Mouse (Mus musculus) midbrain, embryonic 14.5 days (tissue): ENCODE results near the gene Nectin1. TPM values are rescaled to one million over a fixed set of nuclear protein-coding genes. Genes with fewer than 3 reads are reported as not detected.

Source experiments
- ATAC-seq: fragments of 200-750 bp; cut with Nextera tagmentation; 2 replicates; pipeline ENCODE4 v1.8.0; 2017; ENCODE audit warnings: moderate number of reproducible peaks, moderate library complexity; ENCODE audit not compliant: low FRiP score, low TSS enrichment
- DNase-seq: peaks from one replicate; pipeline ENCODE4 v3.0.0-alpha.2; 2015
- H3K27ac ChIP-seq: fragments of 300-500 bp; sonication (generic); replicated peaks from 2 replicates; pipeline ENCODE4 v1.5.1; 2014; ENCODE audit warnings: mild to moderate bottlenecking, low read depth, low read length, moderate library complexity
- H3K27me3 ChIP-seq: fragments of 300-500 bp; sonication (generic); 2 replicates; pipeline ENCODE4 v1.6.1; 2014; ENCODE audit warnings: low read length, control low read depth, mixed read lengths; ENCODE audit not compliant: control insufficient read depth, insufficient read depth
- H3K36me3 ChIP-seq: fragments of 300-500 bp; sonication (generic); 2 replicates; pipeline ENCODE4 v1.6.1; 2014; ENCODE audit warnings: low read length, control low read depth; ENCODE audit not compliant: control insufficient read depth, insufficient read depth
- H3K4me1 ChIP-seq: fragments of 300-500 bp; sonication (generic); 2 replicates; pipeline ENCODE4 v1.6.1; 2014; ENCODE audit warnings: mild to moderate bottlenecking, antibody characterized with exemption, low read length, control low read depth; ENCODE audit not compliant: control insufficient read depth, insufficient read depth
- H3K4me2 ChIP-seq: fragments of 300-500 bp; sonication (generic); 2 replicates; pipeline ENCODE4 v1.6.1; 2014; ENCODE audit warnings: mild to moderate bottlenecking, low read length, moderate library complexity
- H3K4me3 ChIP-seq: fragments of 300-500 bp; sonication (generic); replicated peaks from 2 replicates; pipeline ENCODE4 v1.5.1; 2014; ENCODE audit warnings: low read depth, low read length
- H3K9ac ChIP-seq: fragments of 300-500 bp; sonication (generic); replicated peaks from 2 replicates; pipeline ENCODE4 v1.6.1; 2014; ENCODE audit warnings: mild to moderate bottlenecking, low read length, moderate library complexity
- H3K9me3 ChIP-seq: fragments of 300-500 bp; sonication (generic); 2 replicates; pipeline ENCODE4 v1.6.1; 2016; ENCODE audit warnings: low read length, control low read depth, mixed read lengths; ENCODE audit not compliant: control insufficient read depth
- WGBS: fragments of 180-500 bp; shearing (Covaris S2); extraction: QIAGEN DNeasy Blood & Tissue Kit; methylation state at CpG from one replicate; pipeline ENCODE4 v1.1.7; 2014; 5-methylcytosine and 5-hydroxymethylcytosine counted together
- polyA plus RNA-seq: library from polyadenylated mRNA; unstranded; fragments of >200 nt; fragmentation: Nextera tagmentation; extraction: Ambion mirVana; gene quantifications from 2 replicates; pipeline ENCODE4 v1.2.1, GENCODE M21; 2014

The Nectin1 gene
- polyA plus RNA-seq, 1 experiment from 2014 or later: 16.7 TPM

DNA sequence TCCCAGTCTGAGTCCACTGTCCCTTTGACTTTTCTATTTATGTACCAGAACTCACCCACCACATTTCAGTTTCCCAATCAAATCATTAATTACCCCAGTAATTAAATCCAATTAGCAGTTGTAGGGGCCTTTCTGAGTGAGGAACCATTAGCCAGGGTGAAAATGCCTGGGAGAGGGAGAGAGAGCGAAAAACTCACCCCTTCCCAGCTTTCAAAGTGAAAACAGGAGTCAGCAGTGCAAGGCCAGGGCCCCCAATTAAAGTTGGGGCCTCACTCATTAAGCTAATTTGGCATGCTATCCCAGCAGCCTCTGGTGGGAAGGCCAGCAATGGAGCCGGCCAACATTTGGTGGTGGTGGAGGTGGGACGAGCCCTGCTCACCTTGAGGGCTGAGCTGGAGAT lies 32.4 kb downstream of the Nectin1 start:
- no peaks in the 10 kb centered on the region for H3K36me3 ChIP-seq
- no peaks in the 10 kb centered on the region for H3K27me3 ChIP-seq
- H3K9me3 ChIP-seq: no peaks in the 10 kb centered on the region
- H3K4me1 ChIP-seq: 0 out of 2 replicates have a peak, but pooled peaks cover 3% of the 10 kb centered on the region
- 88% methylated on average over 3 of the region's 3 CpGs for WGBS
- H3K9ac ChIP-seq: no peak overlapping the region
- ATAC-seq (no peak), DNase-seq (no peak)
- H3K4me3 ChIP-seq: no peak overlapping the region
- H3K27ac ChIP-seq: no peak overlapping the region
- no peak overlapping the region for H3K4me2 ChIP-seq

DNA sequence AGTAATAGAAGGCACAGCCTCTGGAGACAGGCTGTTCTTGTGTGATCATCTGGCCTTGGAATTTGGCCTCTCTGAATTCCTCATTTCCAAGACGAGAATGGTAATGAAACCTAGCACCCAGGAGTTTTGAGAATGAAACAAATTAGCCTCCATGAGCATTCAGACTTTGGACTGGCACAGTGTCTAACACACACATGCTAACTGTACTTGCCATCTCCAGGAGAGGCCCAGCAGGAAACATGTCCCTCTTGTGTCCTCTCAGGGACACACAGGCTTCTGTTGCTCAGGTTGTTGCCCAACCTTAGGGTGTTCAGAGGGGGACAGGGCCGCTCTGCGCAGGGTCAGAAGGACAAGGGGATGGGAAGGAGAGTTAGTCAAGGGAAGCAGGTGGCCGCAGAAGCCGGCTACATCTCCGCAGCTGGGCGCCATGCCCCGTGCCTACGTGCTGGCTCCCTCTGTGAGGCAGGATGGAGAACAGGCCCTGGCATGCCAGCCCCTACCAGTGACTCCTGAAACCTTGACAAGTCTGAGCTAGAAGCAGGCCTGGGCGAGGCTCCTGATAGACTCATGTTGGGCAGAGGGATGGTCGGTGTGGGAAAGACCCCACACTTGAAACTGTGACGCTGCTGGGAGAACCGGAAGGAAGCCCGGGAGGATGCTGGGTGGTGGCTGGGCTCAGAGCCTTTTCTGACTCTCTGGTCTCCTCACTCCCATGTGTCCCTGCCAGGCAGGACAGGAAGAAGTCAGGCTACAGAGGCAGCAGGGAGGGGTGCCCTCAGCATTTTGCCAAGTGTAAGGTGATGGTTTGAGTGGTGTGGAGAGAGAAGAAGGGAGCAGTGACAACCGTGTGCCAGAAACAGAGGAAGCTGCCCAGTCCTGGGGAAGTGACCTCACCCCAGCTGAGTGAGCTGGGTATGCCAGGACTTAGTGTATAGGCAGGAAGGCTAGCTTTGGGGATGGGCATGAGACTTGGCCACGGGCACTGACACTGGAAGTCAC lies 33.9 kb downstream of the Nectin1 start:
- Histone ChIP-seq H3K36me3 (no peaks in the 10 kb centered on the region), H3K9ac (no peak overlapping the region), H3K27me3 (no peaks in the 10 kb centered on the region), H3K9me3 (no peaks in the 10 kb centered on the region), H3K4me2 (no peak overlapping the region), H3K4me3 (no peak overlapping the region), H3K27ac (no peak overlapping the region), H3K4me1 (0 out of 2 replicates have a peak, but pooled peaks cover 3% of the 10 kb centered on the region)
- WGBS: 85% methylated on average over 16 of the region's 16 CpGs
- DNase-seq (no peak), ATAC-seq (no peak)

DNA sequence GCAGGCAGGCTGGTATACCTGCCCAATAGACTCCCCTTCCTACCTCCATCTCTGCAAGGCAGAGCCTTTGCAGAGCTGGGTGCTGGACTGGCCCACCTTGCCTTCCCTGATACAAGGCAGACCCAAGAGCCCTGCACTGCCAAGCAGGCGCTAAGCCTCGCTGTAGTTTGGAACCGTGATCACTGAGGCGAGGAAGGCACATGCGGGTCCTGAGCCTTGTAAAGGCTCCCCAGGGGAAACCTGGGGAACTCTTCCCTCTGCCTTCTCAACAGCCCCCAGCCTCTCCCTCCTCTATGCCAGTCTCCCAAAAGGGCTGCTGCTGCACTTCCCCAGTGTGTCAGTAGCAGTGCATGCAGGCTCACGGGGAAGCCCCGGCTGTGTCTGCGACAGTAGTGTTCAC lies 37.1 kb downstream of the Nectin1 start:
- peaks cover 9% of the 10 kb centered on the region for H3K4me1 ChIP-seq
- WGBS: 28% methylated on average over 8 of the region's 8 CpGs

DNA sequence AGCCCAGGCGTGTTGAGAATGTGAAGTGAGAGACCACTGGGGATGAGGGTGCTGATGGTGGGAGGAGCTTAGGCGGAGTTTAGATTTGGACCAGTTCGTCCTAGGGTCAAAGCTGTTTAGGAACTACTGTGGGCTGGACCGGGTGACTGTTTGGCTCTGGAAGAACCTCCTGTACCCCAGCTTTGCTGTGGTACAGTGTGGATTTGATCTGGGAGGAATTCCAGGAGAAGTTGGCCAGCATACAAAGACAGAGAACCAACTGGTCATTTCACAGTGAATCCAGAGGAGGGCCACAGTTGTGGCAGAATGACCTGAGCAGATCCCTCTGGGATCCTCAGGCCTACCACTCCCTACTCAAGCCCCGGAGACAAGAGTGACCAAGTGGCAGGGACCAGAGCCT lies 38.6 kb downstream of the Nectin1 start:
- H3K9me3 ChIP-seq: no peaks in the 10 kb centered on the region
- no peak overlapping the region for H3K4me3 ChIP-seq
- no peaks in the 10 kb centered on the region for H3K36me3 ChIP-seq
- H3K9ac ChIP-seq: no peak overlapping the region
- H3K27ac ChIP-seq: no peak overlapping the region
- WGBS: 76% methylated on average over 5 of the region's 5 CpGs
- no peaks in the 10 kb centered on the region for H3K27me3 ChIP-seq
- DNase-seq (no peak), ATAC-seq (no peak)
- peaks cover 11% of the 10 kb centered on the region for H3K4me1 ChIP-seq
- H3K4me2 ChIP-seq: no peak overlapping the region

More for the DNA sequence above, 37.1 kb downstream of the Nectin1 start:
- ATAC-seq (no peak), DNase-seq (no peak)
- Histone ChIP-seq H3K27ac (0 out of 2 replicates have a peak overlapping the region, but pooled peaks have one; percentile 20), H3K4me3 (no peak overlapping the region), H3K9me3 (no peaks in the 10 kb centered on the region), H3K9ac (no peak overlapping the region), H3K36me3 (no peaks in the 10 kb centered on the region), H3K27me3 (no peaks in the 10 kb centered on the region), H3K4me2 (no peak overlapping the region)

DNA sequence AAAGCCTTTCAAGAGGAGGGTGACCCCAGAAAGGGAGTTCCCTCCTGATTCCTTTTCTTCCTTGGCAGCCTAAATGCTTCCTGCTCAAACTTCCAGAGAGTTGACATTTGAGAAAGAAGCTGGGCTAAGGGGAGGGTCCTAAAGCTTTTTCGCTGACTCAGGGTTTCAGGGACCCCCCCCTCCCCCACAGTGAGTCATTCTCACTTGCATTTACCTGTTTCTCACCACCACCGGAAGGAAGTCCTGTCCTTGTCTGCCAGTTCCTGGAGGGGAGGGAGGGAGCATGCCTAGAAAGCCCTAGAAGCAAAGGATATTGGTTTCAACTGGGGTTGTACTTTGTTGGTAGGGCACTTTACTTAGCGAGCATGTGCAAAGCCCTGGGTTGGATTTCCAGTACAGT lies 40.2 kb downstream of the Nectin1 start:
- Histone ChIP-seq H3K4me1 (peaks cover 12% of the 10 kb centered on the region), H3K9me3 (no peaks in the 10 kb centered on the region), H3K4me2 (no peak overlapping the region), H3K4me3 (no peak overlapping the region), H3K27ac (no peak overlapping the region), H3K9ac (no peak overlapping the region), H3K36me3 (no peaks in the 10 kb centered on the region), H3K27me3 (no peaks in the 10 kb centered on the region)
- no peak for ATAC-seq
- no peak for DNase-seq
- 80% methylated on average over 3 of the region's 3 CpGs for WGBS

DNA sequence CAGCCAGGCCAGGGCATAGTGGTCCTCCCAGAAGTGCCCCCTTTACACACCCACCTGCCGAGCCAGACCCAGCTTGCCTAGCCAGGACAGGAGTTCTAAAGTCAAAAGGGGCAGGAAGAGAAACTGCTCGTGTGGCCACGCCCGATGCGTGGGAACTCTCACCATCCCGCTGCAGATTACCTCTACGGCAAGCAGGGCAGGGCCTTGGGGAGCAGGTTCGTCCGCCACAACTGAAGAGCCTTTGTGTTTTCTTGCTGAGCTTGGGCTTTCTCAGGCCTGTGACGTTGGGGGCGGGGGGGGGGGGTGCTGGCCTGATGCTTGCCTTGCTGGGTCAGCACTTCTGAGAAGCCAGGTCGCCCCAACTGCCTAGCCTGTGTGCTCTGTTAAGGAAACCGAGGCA lies 41.1 kb downstream of the Nectin1 start:
- H3K4me3 ChIP-seq: no peak overlapping the region
- no peaks in the 10 kb centered on the region for H3K9me3 ChIP-seq
- H3K9ac ChIP-seq: no peak overlapping the region
- H3K27ac ChIP-seq: no peak overlapping the region
- DNase-seq: no peak
- H3K4me2 ChIP-seq: no peak overlapping the region
- H3K27me3 ChIP-seq: no peaks in the 10 kb centered on the region
- H3K36me3 ChIP-seq: no peaks in the 10 kb centered on the region
- H3K4me1 ChIP-seq: peaks cover 12% of the 10 kb centered on the region
- no peak for ATAC-seq
- WGBS: 64% methylated on average over 13 of the region's 13 CpGs

DNA sequence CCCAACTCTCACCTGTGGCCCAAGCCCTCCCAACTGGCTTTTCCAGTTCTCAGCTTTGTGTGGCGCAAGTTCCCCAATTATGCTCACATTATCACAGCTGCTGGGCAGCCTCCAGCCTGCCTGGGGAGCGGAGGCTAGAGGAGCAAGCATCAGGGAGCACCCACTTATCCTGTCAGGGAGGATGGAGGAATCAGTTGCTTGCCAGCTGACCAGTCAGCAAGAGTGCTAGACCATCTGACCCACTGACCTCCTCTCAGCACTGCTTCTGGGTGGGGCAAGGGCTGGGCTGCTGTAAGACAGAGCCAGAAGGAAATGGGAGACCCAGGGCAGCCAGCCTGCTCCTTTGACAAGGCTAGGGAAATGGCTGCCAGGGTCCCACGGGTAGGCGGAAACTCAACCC lies 43.8 kb downstream of the Nectin1 start:
- Histone ChIP-seq H3K9me3 (no peaks in the 10 kb centered on the region), H3K4me1 (peaks cover 12% of the 10 kb centered on the region), H3K27me3 (no peaks in the 10 kb centered on the region), H3K4me2 (no peak overlapping the region), H3K27ac (no peak overlapping the region), H3K9ac (no peak overlapping the region), H3K36me3 (peaks cover 14% of the 10 kb centered on the region; the same call in 1 of the 2 replicates), H3K4me3 (no peak overlapping the region)
- ATAC-seq: no peak
- no peak for DNase-seq
- WGBS: 77% methylated on average over 4 of the region's 4 CpGs

DNA sequence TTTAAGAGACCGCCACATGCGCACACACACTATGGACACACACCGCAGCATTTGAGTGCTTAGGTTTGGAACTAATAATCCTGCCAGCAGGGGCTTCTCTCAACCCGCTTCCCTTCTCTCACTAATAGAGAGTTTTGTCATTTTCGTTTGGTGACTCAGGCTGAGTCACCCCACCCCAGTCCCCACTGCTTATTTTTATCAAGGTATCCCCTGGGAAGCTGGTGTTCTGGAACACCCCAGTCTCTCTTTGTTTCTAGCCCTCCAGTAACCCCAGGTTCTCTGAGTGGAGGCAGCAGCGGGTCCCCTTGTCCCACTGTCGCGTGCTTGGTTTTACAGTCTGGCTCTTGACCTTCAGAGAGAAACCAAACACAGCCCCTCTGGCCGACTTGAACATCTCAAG lies 48.9 kb downstream of the Nectin1 start:
- H3K27ac ChIP-seq: no peak overlapping the region
- ATAC-seq (no peak), DNase-seq (no peak)
- no peak overlapping the region for H3K9ac ChIP-seq
- no peak overlapping the region for H3K4me3 ChIP-seq
- H3K9me3 ChIP-seq: no peaks in the 10 kb centered on the region
- H3K4me1 ChIP-seq: 0 out of 2 replicates have a peak, but pooled peaks cover 1% of the 10 kb centered on the region
- no peaks in the 10 kb centered on the region for H3K27me3 ChIP-seq
- H3K36me3 ChIP-seq: peaks cover 48% of the 10 kb centered on the region
- no peak overlapping the region for H3K4me2 ChIP-seq
- WGBS: 85% methylated on average over 9 of the region's 9 CpGs

DNA sequence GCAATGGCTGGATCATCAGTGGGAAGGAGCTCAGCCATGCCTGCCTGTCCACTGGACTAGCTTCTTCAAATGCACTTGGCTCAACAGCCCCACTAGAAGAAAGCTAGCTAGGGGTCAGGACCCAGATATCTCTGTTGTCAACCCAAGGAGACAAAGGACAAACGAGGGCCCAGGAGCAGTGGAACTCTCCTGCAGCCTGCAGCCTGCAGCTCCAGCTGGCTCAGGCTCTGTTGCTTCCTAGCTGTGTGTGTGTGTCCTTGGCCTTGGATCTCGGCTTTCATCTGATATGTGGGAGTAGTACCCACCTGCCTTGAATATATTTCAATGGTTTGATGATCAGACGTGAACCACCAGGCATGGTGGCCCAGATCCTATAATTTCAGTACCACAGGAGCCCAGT lies 49.6 kb downstream of the Nectin1 start:
- Histone ChIP-seq H3K4me1 (0 out of 2 replicates have a peak, but pooled peaks cover 4% of the 10 kb centered on the region), H3K4me3 (no peak overlapping the region), H3K27me3 (no peaks in the 10 kb centered on the region), H3K36me3 (peaks cover 48% of the 10 kb centered on the region), H3K27ac (no peak overlapping the region), H3K4me2 (no peak overlapping the region), H3K9me3 (no peaks in the 10 kb centered on the region), H3K9ac (no peak overlapping the region)
- 84% methylated on average over 3 of the region's 3 CpGs for WGBS
- DNase-seq (no peak), ATAC-seq (no peak)
